Mouse (Mus musculus): ENCODE results near the gene Sfi1. TPM values are rescaled to one million over a fixed set of nuclear protein-coding genes. Genes with fewer than 3 reads are reported as not detected.

Sfi1 gene
- 48.1 and 50.1 TPM in 2 replicates for polyA plus RNA-seq (2012; rRNA removed)

GRCm38 (mm10) chr11:3193363-3193762 is at the start of gene Sfi1:
Gene Sfi1 (minus strand): TSS chr11:3193463.

GRCm38 (mm10) chr11:3202231-3202701 is 9.0 kb upstream of the Sfi1 start, which contains the start of gene Eif4enif1:
Gene Eif4enif1 (plus strand): TSS chr11:3202392.

Other genes with a start within 250 kb of the Sfi1 start
- 54.5 and 83.5 TPM in 2 replicates for gene Eif4enif1, start 8.9 kb upstream of the Sfi1 start, polyA plus RNA-seq (2012; rRNA removed)
- 24.2 and 29.4 TPM in 2 replicates for gene Drg1, start 73.0 kb upstream of the Sfi1 start, polyA plus RNA-seq (2012; rRNA removed)
- 72.3 and 100 TPM in 2 replicates for gene Patz1, start 95.4 kb upstream of the Sfi1 start, polyA plus RNA-seq (2012; rRNA removed)
- 81.5 and 96.5 TPM in 2 replicates for gene Pik3ip1, start 136.9 kb upstream of the Sfi1 start, polyA plus RNA-seq (2012; rRNA removed)
- 95.3 and 106 TPM in 2 replicates for gene Limk2, start 215.7 kb upstream of the Sfi1 start, polyA plus RNA-seq (2012; rRNA removed)